Mouse (Mus musculus): ENCODE results near the gene Pitpnc1.

The Pitpnc1 gene

DNA sequence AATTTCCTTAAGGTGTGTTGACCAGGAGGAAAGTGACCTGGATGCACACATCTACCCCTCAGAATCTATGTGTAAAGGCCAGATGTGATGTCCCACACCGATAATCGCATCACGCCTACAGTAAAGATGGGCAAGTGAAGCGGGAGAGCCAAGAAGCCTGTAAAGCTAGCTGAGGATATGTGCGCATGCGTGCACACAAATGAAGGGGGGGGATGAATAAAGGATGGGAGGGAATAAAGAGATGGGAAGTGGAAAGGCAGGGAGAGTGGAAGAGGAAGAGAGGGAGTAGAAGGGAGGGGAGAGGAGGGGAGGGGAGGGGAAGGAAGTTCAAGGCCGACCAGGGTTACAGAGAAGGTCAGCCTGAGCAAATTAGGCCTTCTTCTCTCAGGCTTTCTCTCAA, 61.6 kb downstream of the Pitpnc1 start:
- DNase-seq (ENCODE audit: low read depth, low spot score), result no peak

DNA sequence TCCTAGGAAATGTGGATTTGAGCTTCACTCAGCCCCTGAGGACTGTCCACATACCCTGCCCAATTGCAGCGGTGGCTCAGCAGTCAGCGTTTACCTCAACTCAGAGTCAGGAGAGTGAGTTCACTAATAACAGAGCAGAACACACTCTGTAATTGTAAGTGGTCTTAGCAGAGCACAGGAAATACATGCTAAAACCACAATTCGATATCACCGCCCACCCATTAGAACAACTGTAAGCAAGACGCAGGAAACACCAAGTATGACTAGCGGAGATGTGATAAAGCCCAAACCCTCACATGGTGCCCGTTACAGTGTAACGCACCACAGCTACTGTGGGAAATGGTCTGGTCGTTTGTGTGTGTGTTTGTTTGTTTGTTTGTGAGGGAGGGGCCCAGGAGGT, 62.8 kb downstream of the Pitpnc1 start:
- no peak for DNase-seq (ENCODE audit: low read depth, low spot score)

DNA sequence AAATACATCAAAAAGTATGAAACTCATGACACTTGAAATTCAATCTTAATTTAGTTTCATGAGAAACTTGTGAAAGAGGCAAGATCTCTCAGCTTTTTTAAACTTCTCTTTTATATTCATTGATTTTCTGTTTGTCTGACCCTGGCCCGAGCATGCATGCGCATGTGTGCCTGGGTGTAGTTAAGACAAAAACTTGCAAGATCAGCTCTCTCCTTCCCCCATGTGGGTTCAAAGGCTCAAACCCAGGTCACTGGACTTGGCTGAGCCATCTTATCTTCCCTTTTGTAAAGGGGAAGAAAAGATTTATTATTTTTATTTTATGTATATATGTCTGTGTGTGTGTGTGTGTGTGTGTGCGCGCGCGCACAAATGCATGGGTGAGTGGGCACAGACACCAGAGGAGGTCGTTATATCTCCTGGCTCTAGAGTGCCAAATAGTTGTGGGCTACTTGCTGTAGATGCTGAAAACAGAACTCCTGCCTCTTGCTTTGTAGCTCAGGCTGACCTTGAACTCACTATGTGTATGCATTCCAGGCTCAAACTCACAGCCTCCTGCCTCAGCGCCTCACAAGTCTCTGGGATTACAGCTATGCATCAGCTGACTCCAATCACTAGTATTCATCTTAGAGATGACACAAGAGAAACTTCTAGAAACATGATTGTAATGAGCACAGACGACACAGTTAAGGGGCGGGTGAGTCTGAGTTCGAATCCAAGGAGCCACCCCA, 64.7 kb downstream of the Pitpnc1 start:
- DNase-seq (ENCODE audit: low read depth, low spot score), result no peak

DNA sequence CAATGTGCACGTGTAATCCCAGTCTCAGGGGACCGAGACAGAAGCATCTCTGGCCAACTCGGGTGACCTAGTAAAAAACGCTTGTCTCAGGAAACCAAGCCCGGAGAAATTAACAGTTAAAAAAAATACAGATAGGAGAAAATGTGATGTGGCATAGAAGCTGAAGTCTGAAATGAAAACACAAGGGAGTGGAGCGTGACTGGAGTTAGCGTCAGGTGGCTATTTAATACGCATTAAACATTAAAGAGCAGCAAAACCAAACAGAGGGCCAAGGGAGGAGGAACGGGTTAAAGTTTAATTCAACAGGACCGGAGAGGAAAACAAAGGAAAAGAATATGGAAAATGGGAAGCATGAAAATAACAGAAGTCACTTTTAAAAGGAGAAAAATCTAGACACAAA, 67.2 kb downstream of the Pitpnc1 start:
- no peak for DNase-seq (ENCODE audit: low read depth, low spot score)

DNA sequence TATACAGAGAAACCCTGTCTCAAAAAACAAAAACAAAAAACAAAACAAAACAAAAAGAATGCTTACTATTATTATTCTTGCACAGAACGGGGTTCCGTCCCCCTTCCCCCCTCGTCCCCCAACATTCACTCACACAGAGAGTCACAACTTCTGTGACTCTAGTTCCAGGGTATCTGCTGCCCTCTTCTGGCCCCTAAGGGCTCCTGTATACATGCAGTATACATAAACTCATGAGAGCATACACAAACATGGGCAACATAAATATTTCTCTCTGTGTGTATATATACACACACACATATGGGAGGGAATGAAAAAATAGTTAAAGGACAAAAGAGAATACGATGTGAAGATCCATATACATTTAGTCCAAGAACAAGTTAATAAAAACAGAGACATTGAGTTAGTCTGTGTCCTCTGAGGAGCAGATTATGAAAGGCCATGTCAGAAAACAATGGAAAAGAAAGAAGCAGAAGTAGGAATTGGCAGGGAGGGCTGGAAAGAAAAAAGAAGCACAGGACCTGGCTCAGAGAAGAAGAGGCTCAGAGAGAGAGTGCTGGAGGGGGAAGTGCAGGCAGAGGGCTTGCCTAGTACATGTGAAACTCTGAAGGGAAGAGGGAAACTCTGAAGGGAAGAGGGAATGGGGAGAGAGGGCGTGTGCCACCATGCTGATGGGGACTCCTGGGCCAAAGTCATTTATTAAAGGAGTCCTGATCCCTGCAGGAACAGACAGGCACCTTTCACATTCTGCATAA, 68.5 kb downstream of the Pitpnc1 start:
- DNase-seq (ENCODE audit: low read depth, low spot score), result no peak

DNA sequence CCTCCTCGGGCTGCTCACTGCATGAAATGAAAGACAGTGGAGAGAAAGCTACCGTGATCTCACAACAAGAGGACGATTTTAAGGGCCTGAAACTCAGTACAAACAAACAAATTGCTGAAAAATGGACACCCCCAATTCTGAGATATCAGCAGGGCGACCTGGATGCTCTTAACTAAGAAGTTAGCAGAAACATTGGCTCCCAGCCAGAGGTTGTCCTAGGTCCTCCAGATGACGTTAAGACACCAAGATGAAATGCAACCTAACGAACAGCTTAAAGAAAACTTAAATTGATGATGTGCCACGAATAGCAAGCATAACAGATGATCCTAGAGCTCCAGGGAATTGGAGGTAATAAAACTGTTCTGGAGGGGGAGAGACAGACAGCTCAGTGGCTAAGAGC, 69.7 kb downstream of the Pitpnc1 start:
- DNase-seq (ENCODE audit: low read depth, low spot score), result no peak

DNA sequence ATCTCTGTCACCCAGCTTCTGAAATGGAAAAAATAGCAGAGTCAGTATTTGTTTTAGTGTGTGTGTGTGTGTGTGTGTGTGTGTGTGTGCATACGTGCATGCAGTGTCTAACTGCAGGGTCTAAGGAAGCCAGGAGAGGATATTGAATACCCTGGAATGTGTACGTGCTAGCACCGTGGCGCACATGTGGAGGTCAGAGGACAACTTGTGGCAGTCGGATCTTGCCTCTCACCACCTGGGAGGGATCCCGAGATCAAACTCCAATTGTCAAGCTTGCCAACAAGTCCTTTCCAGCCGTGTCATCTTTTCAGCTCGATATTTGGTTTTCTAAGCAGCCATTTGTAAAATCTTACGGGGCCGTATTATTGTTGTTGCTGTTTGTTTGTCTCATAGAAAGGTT, 70.5 kb downstream of the Pitpnc1 start:
- DNase-seq (ENCODE audit: low read depth, low spot score), result no peak

DNA sequence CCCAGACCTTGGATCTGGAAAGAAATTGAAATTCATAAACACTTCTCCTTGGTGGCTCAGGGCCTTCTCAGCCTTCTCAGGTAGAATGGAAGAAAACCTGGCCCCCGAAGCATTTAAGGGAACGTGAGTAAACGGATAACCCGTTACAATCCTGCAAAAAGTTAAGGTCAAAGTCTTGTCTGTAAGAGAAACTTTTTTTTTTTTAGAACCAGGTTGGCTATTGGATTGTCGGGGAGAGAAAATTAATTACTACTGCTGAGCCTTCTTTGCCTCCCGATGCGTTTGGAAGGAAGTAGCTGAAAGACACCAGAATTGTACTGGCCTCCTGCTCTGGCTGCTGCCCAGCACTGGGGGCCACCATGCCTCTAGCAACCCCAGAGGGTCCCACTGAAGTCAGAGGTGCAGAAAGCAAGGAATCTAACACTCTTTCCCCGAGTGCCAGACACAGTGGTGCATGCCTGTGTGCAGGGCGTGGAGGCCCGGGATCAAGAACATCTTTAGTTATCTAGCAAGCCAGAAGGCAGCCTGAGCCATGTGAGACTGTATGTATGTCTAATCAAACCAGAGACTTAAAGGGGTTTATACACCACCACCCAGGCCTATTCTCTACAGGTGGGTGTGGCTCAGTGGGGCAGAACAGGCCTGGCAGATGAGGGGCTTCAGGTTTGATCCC, 73.0 kb downstream of the Pitpnc1 start:
- no peak for DNase-seq (ENCODE audit: low read depth, low spot score)

DNA sequence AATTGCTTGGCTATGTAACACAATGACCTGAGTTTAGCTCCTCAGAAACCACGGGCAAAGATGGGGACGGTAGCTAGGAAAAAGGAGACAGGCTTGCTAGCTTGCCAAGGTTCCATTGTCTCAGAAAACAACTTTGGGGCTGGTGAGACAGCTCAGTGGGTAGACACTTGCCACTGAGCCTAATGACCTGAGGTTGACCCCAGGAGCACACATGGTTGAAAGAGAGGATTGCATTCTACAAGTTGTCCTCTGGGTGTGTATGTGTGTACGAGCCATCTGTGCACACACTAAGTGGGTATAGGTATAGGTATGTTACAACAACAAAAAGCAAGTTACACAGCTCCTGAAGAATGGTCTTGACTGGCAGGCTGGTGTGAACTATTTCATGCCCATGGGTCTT, 76.3 kb downstream of the Pitpnc1 start:
- DNase-seq (ENCODE audit: low read depth, low spot score), result no peak

DNA sequence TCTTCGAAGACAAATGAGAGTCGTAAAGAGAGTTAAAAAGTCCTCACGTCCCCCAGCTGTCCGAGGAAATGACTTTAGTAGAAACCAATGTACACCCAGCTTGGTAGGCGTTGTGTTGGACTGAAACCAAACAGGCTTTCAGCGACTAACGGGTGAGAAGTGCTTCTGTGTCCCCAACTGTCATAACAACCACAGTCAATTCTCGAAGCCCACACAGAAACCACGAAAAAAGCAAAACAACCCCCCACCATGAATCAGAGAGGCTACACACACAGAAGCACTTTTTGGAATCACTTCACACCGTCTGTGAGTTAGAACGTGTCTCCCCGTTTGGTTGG, 76.7 kb downstream of the Pitpnc1 start:
- DNase-seq (ENCODE audit: low read depth, low spot score), result no peak

DNA sequence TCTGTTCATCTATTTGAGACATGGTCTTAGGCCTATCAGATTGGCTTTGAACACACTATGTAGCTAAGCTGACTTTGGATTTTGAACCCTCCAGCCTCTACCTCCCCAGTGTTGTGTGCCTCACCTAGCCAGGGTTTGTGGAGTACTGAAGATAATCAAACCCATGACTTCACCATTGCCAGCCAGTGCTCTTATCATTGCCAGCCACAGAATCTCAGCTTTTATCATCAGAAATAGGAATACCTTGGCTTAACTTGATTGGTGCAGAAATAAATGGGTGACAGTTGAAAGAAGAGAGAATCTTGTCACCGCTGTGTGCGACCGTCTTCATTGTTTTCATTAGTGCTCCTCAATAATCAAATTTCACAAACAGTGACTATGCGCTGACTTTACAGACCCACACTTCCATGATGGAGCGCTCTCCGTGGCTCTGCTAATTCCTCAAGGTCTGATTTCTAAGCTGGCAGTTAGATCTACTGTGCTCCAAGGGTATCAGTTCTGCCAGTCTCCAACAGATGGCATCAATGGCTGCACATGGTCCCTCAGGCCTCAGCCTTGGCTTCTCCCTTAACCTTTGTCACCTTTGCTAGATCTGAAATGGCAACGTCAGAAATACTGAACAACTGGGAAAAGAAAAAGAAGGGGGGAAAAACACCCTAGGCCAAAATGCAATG, 77.2 kb downstream of the Pitpnc1 start:
- DNase-seq (ENCODE audit: low read depth, low spot score), result no peak

DNA sequence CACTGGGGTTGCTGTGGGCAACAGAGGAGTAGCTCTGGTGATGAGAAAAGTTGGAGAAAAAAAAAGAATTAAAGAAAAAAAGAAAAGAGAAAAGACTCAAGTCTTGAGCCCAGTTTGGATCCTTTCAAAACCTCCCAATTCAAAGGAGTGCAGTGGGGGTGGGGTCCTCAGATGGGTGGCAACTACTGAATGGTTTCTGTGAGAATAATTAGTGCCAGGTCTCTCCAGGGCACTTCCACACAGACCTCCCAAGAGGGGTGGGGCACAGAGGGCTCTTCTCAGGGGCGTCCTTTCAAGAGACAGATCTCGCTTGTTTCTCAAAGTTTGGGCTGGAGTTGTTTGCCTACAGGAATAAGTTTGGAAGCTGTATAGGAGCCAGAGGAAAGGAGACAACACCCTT, 80.0 kb downstream of the Pitpnc1 start:
- DNase-seq (ENCODE audit: low read depth, low spot score), result no peak

DNA sequence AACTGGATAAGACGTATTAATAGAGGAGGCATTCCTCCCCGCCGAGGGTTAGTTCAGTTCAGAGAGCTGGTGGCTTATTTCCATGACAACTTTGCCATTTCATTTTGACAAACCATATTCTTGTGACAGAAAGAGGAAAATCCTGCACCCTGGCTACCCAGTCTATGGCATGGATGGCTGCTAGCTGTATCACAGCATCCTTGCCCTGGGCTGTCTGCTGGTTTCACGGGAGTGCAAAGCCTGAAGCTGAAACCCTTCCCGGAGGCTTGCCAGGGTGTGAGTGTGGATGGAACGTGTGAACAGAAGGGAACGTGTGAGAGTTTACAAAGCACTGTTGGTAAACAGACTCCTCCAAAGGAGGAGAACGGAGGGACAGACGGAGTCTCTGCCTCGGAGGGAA, 80.5 kb downstream of the Pitpnc1 start:
- DNase-seq (ENCODE audit: low read depth, low spot score), result no peak

DNA sequence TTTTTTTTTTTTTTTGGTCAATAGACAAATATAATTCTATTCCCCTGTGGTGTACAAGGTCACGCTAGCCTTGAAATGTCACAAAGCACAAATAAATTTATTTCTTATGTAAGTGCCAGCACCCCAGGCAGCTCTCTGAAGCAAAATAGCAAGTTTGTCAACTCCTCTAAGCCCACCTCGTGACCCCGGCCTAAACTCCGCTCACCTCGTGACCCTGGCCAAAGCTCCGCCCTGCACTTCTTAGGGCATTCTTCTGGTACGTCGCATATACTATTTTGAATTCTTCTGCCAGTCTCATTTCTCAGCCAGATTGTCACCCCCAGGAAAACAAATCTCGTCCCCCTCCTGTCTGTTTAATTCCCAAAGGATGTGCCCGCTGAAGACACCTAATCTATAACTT, 84.0 kb downstream of the Pitpnc1 start:
- DNase-seq (ENCODE audit: low read depth, low spot score), result no peak

DNA sequence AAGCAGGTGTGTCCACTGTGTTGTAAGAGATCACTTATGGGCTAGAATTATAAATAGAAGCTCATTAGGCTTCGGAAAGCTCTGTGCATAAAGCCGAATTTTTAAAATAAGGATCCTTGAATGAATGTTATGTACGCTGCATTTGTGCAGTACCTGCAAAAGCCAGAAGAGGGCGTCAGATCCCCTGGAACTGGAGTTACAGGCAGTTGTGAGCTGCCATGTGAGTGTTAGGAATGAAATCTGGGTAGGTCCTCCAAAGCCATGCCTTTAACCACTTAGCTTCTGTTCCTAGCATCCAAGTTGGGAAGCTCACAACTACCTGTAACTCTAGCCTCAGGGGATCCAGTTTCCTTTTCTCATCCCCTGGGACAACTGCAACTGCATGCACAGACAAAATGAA, 85.2 kb downstream of the Pitpnc1 start:
- DNase-seq (ENCODE audit: low read depth, low spot score), result no peak

DNA sequence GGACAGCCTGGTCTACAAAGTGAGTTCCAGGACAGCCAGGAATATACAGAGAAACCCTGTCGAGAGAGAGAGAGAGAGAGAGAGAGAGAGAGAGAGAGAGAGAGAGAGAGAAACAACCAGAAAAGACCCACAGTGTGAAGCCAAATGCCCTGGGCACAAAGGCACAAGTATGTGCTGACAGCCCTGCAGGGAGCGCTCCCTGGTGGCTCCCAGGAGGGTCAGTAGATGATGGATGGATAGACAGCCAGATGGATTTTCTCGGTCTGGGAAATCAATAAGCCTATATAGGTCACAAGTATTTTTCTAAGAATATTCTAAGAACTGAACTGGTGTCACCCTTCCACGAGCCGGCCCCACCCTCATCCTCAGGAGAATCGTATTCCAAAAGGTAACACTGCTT, 86.5 kb downstream of the Pitpnc1 start:
- no peak for DNase-seq (ENCODE audit: low read depth, low spot score)

DNA sequence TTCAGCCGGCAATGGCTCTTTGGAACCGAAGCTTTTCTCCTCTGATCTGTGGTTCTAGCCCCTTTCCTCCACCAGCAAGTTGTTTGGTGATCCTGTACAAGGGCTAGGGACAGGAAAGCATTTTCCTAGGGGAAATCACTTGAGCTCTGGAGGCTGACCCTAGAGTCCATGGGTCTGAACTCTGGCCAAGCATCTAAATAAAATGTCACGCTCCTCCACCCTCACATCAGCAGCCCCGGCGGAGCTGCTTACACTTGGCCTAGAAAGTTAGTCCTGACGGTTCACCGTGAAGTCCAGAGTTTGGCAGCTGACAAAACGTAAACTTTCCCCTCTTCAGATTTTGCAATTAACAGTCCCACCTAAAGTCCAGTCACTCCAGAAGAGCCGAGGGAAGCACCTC, 90.5 kb downstream of the Pitpnc1 start:
- DNase-seq (ENCODE audit: low read depth, low spot score), result no peak

DNA sequence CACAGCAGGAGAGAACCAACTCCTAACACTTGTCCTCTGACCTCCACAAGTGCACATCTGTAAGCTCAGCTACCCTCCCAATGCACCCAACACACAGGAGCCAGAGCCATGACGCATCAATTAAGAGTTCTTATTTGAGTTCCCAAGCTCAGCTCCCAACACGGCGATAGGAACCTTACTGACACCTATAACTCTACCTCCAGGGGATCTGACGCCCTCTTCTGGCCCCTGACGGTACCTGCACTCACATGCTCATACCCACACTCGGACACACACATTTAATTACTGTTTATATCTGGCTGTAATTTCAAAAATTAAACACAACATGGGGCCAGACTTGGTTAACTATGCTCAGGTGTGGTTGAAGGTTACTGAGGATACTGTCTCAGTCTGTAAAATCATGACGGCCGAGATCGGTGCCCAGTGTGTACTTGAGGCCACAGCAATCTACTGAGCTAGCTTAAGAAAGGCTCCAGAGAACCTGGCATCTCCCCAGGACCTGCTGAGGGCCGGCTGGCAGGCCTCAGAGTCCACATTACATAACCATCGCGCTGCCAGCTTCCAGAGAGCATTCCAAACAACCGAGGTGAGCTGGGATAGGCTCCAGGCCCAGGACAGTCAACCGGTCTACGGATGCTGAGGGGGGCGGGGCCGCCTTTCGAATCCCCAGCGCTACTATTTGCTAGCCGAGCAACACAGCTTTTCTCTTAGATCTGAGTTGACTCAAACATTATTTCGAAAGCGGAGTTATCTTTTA, 91.2 kb downstream of the Pitpnc1 start:
- DNase-seq (ENCODE audit: low read depth, low spot score), result no peak

DNA sequence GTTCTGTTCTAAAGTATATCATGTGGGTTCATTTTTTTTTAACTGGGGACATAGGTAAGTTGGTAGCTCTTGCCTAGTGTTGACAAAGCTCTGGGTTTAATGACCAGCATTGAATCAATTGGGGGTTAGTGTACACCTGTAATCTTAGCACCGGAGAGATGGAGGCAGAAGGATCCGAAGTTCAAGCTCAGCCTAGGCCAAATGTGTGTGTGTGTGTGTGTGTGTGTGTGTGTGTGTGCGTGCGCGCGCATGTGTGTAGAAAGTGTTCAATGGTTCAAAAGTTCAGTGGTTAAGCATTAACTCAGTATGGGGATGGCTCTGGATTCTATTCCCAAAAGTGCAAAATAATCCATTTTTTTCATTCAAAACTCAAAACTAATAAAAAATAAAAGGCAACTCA, 93.2 kb downstream of the Pitpnc1 start:
- DNase-seq (ENCODE audit: low read depth, low spot score), result no peak

DNA sequence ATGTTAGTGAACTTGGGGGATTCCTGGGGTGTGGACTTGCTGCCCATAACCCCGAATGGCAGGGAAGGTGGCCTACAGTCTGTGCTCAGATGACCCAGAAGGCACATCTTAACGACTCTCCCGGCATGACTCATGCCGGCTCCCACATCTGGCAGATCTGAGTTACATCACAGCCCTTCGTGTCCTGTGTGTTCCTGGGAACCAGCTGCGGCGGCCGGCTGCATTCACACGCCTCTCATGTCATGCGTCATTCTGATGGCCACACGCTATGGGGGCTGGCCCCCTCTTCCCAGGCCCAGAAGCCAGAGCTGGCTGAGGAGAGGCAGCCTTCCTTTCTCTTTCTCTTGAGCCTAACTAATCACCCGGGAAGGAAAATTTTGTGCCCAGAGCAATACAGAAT, 94.2 kb downstream of the Pitpnc1 start:
- DNase-seq (ENCODE audit: low read depth, low spot score), result peak; percentile 68

DNA sequence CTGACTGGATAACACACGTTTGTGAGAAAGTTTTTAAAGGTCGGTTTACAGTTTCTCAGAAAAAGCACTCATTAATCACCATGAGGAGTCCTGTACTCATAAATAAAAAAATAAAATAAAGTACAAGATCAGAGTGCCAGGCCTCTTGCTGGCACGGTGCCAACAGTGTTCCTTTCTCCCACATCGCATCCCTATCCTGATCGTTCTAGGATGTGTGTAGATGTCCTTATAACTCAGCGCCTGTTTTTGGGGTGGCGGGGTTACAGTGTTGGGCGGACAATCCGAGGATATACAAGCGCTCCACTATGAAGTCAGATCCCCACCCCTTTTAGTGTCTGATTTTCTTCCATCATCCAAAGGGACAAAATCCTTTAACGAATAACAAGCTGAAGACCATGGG, 94.7 kb downstream of the Pitpnc1 start:
- no peak for DNase-seq (ENCODE audit: low read depth, low spot score)

DNA sequence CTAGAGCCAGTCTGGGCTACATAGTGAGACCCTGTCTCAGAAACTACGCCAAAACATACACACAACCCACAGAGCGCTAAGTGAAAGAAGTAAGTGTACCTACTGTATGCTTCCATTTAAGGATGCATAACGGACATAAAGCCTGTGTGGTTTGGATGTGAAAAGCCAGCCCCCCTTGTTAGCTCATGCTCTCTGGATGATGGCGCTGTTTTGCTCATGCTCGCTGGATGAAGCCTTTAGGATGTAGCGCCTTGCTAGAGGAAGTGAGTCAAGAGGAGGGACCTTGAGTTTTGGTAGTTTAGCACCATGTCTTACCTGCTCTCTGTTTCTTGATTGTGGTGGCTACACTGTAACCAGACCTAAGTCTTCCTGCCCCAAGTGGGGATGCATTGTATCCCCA, 96.9 kb downstream of the Pitpnc1 start:
- no peak for DNase-seq (ENCODE audit: low read depth, low spot score)

Data from mesoderm, embryonic 11.5 days (tissue).